Mouse (Mus musculus) limb, embryonic 11.5 days (tissue): ENCODE measurements around the gene Rorc. TPM values are rescaled to one million over a fixed set of nuclear protein-coding genes. Genes with fewer than 3 reads are reported as not detected.

ENCODE experiments used
- ATAC-seq: fragments of 200-750 bp; cut with Nextera tagmentation; 2 replicates; pipeline ENCODE4 v1.8.0; 2017; ENCODE audit warnings: low read depth; ENCODE audit not compliant: insufficient number of reproducible peaks, low FRiP score, low TSS enrichment
- DNase-seq: peaks from one replicate; pipeline ENCODE4 v3.0.0-alpha.2; 2015; ENCODE audit warnings: low spot score
- H3K27ac ChIP-seq: fragments of 300-500 bp; sonication (generic); replicated peaks from 2 replicates; pipeline ENCODE4 v1.5.1; 2014; ENCODE audit warnings: low read depth, mild to moderate bottlenecking, low read length
- H3K27me3 ChIP-seq: fragments of 300-500 bp; sonication (generic); 2 replicates; pipeline ENCODE4 v1.6.1; 2014; ENCODE audit warnings: mild to moderate bottlenecking, low read length, mixed read lengths; ENCODE audit not compliant: control insufficient read depth, insufficient read depth
- H3K36me3 ChIP-seq: fragments of 300-500 bp; sonication (generic); 2 replicates; pipeline ENCODE4 v1.6.1; 2014; ENCODE audit warnings: mild to moderate bottlenecking, low read length, moderate library complexity, mixed read lengths; ENCODE audit not compliant: control insufficient read depth, insufficient read depth
- H3K4me1 ChIP-seq: fragments of 300-500 bp; sonication (generic); 2 replicates; pipeline ENCODE4 v1.6.1; 2014; ENCODE audit warnings: low read length, mixed read lengths; ENCODE audit not compliant: control insufficient read depth, insufficient read depth
- H3K4me2 ChIP-seq: fragments of 300-500 bp; sonication (generic); 2 replicates; pipeline ENCODE4 v1.6.1; 2014; ENCODE audit warnings: low read depth, mild to moderate bottlenecking, moderate library complexity; ENCODE audit not compliant: severe bottlenecking
- H3K4me3 ChIP-seq: fragments of 300-500 bp; sonication (generic); 2 replicates; pipeline ENCODE4 v1.5.1; 2014; ENCODE audit warnings: low read depth, low read length
- H3K9ac ChIP-seq: fragments of 300-500 bp; sonication (generic); 2 replicates; pipeline ENCODE4 v1.6.1; 2014; ENCODE audit warnings: mild to moderate bottlenecking, low read length
- H3K9me3 ChIP-seq: fragments of 300-500 bp; sonication (generic); 2 replicates; pipeline ENCODE4 v1.6.1; 2016; ENCODE audit warnings: low read length; ENCODE audit not compliant: control insufficient read depth
- WGBS: fragments of 180-500 bp; shearing (Covaris S2); extraction: QIAGEN DNeasy Blood & Tissue Kit; methylation state at CpG from one replicate; pipeline ENCODE4 v1.1.7; 2014; 5-methylcytosine and 5-hydroxymethylcytosine counted together
- polyA plus RNA-seq: library from polyadenylated mRNA; unstranded; fragments of >200 nt; fragmentation: Nextera tagmentation; extraction: Ambion mirVana; gene quantifications from 2 replicates; pipeline ENCODE4 v1.2.1, GENCODE M21; 2014

Gene Rorc
- polyA plus RNA-seq, 1 experiment from 2014 or later = 0.44 TPM

GRCm38 (mm10) chr3:94405561-94405960 lies 33.0 kb downstream of the Rorc start:
- Histone ChIP-seq H3K9me3 (no peaks in the 10 kb centered on the region), H3K9ac (no peak overlapping the region), H3K27ac (no peak overlapping the region), H3K27me3 (peaks cover 7% of the 10 kb centered on the region; the same call in 1 of the 2 replicates), H3K36me3 (no peaks in the 10 kb centered on the region), H3K4me2 (no peak overlapping the region), H3K4me1 (no peaks in the 10 kb centered on the region), H3K4me3 (no peak overlapping the region)
- 73% methylated on average over 4 of the region's 4 CpGs for WGBS
- DNase-seq (no peak), ATAC-seq (no peak)

- peak overlapping the region; percentile 61 for H3K4me2 ChIP-seq
- H3K9ac ChIP-seq = no peak overlapping the region; the same call in 1 of the 2 replicates
- no peaks in the 10 kb centered on the region for H3K36me3 ChIP-seq
- H3K4me1 ChIP-seq = peaks cover 5% of the 10 kb centered on the region; the same call in 1 of the 2 replicates
- no peak overlapping the region for H3K27ac ChIP-seq
- ATAC-seq = peak; percentile 35
- WGBS = 9% methylated on average over 25 of the region's 25 CpGs
- no peaks in the 10 kb centered on the region for H3K27me3 ChIP-seq
- DNase-seq = no peak
- H3K4me3 ChIP-seq = peak overlapping the region; percentile 35
- no peaks in the 10 kb centered on the region for H3K9me3 ChIP-seq
Observed at GRCm38 (mm10) chr3:94412530-94412929, 39.9 kb downstream of the Rorc start.

- DNase-seq (peak; percentile 95), ATAC-seq (peak; percentile 99)
- 9% methylated on average over 52 of the region's 52 CpGs for WGBS
- H3K36me3 ChIP-seq = no peaks in the 10 kb centered on the region
- peak within 1 kb of the TSS; percentile 61 for H3K4me2 ChIP-seq
- H3K9me3 ChIP-seq = no peaks in the 10 kb centered on the region
- peak within 1 kb of the TSS; percentile 22; the same call in 1 of the 2 replicates for H3K9ac ChIP-seq
- H3K4me3 ChIP-seq = peak within 1 kb of the TSS; percentile 35
- no peak within 1 kb of the TSS for H3K27ac ChIP-seq
- peaks cover 5% of the 10 kb centered on the region; the same call in 1 of the 2 replicates for H3K4me1 ChIP-seq
- no peaks in the 10 kb centered on the region for H3K27me3 ChIP-seq
Observed at GRCm38 (mm10) chr3:94413031-94413679, 40.6 kb downstream of the Rorc start, which contains the start of gene Tdrkh. Gene Tdrkh, plus strand, starts transcription at chr3:94413273.

GRCm38 (mm10) chr3:94430980-94431379 lies 58.4 kb downstream of the Rorc start:
- WGBS = 82% methylated on average over 2 of the region's 2 CpGs
- no peak for ATAC-seq
- Histone ChIP-seq H3K4me2 (no peak overlapping the region), H3K9ac (no peak overlapping the region), H3K9me3 (no peaks in the 10 kb centered on the region), H3K4me3 (no peak overlapping the region), H3K36me3 (no peaks in the 10 kb centered on the region), H3K27ac (no peak overlapping the region), H3K27me3 (no peaks in the 10 kb centered on the region), H3K4me1 (no peaks in the 10 kb centered on the region)
- DNase-seq = no peak

GRCm38 (mm10) chr3:94434305-94434704 lies 61.7 kb downstream of the Rorc start:
- no peak for ATAC-seq
- no peak for DNase-seq
- Histone ChIP-seq H3K27me3 (no peaks in the 10 kb centered on the region), H3K4me1 (no peaks in the 10 kb centered on the region), H3K9me3 (no peaks in the 10 kb centered on the region), H3K36me3 (no peaks in the 10 kb centered on the region), H3K4me2 (no peak overlapping the region), H3K4me3 (no peak overlapping the region), H3K9ac (no peak overlapping the region), H3K27ac (no peak overlapping the region)
- WGBS = 85% methylated on average over 2 of the region's 2 CpGs

- 81% methylated on average over 9 of the region's 9 CpGs for WGBS
- Histone ChIP-seq H3K4me3 (no peak overlapping the region), H3K9ac (no peak overlapping the region), H3K9me3 (no peaks in the 10 kb centered on the region), H3K36me3 (no peaks in the 10 kb centered on the region), H3K27ac (no peak overlapping the region), H3K4me2 (no peak overlapping the region), H3K4me1 (no peaks in the 10 kb centered on the region), H3K27me3 (no peaks in the 10 kb centered on the region)
- no peak for ATAC-seq
- DNase-seq = no peak
Observed at GRCm38 (mm10) chr3:94436420-94436819, 63.8 kb downstream of the Rorc start.

- no peak overlapping the region for H3K27ac ChIP-seq
- H3K9ac ChIP-seq = no peak overlapping the region
- no peaks in the 10 kb centered on the region for H3K9me3 ChIP-seq
- H3K4me1 ChIP-seq = no peaks in the 10 kb centered on the region
- 35% methylated on average over 3 of the region's 3 CpGs for WGBS
- ATAC-seq (no peak), DNase-seq (no peak)
- H3K4me2 ChIP-seq = no peak overlapping the region
- H3K4me3 ChIP-seq = no peak overlapping the region
- peaks cover 2% of the 10 kb centered on the region; the same call in 1 of the 2 replicates for H3K36me3 ChIP-seq
- H3K27me3 ChIP-seq = no peaks in the 10 kb centered on the region
Observed at GRCm38 (mm10) chr3:94441182-94441581, 68.6 kb downstream of the Rorc start.

- DNase-seq (peak; percentile 97), ATAC-seq (peak; percentile 94)
- no peak within 1 kb of the TSS for H3K27ac ChIP-seq
- under 1% methylated on average over 39 of the region's 39 CpGs for WGBS
- H3K9ac ChIP-seq = peak within 1 kb of the TSS; percentile 73
- H3K4me2 ChIP-seq = peak within 1 kb of the TSS; percentile 74
- H3K4me3 ChIP-seq = peak within 1 kb of the TSS; percentile 99
- H3K9me3 ChIP-seq = no peaks in the 10 kb centered on the region
- H3K4me1 ChIP-seq = no peaks in the 10 kb centered on the region
- H3K36me3 ChIP-seq = peaks cover 11% of the 10 kb centered on the region
- H3K27me3 ChIP-seq = no peaks in the 10 kb centered on the region
Observed at GRCm38 (mm10) chr3:94442951-94443596, 70.5 kb downstream of the Rorc start, which contains the start of gene Mrpl9. Gene Mrpl9, plus strand, starts transcription at chr3:94443318.
